Mouse (Mus musculus) heart, adult 18-20 months (tissue): ENCODE results near the gene Htt. TPM values are rescaled to one million over a fixed set of nuclear protein-coding genes. Genes with fewer than 3 reads are reported as not detected.

Experiments
- DNase-seq, 2 experiments: peaks; one replicate each; pipeline ENCODE4 v3.0.0; 2021 to 2022; ENCODE audit warnings: mixed read lengths in 1 of 2
- total RNA-seq, 2 experiments: library from RNA; stranded (reverse); gene quantifications; 2 replicates each; pipeline ENCODE4 v1.2.3; 2021

Htt gene
- total RNA-seq, 2 experiments from 2014 or later = 11.7 to 13.3 TPM

DNA sequence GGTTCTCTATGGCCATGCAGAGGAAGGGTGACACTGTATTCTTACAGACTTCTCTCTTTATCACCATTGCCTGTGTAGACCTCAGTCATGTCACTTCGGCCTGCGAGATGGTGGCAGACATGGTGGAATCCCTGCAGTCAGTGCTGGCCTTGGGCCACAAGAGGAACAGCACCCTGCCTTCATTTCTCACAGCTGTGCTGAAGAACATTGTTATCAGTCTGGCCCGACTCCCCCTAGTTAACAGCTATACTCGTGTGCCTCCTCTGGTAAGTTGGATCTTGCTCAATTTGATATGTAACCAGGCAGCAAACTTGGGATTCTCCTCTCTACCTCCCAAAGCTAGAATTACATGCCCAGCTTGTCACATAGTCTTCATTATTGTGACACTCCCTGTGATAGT is 127.7 kb downstream of the Htt start:
- no peak for DNase-seq

DNA sequence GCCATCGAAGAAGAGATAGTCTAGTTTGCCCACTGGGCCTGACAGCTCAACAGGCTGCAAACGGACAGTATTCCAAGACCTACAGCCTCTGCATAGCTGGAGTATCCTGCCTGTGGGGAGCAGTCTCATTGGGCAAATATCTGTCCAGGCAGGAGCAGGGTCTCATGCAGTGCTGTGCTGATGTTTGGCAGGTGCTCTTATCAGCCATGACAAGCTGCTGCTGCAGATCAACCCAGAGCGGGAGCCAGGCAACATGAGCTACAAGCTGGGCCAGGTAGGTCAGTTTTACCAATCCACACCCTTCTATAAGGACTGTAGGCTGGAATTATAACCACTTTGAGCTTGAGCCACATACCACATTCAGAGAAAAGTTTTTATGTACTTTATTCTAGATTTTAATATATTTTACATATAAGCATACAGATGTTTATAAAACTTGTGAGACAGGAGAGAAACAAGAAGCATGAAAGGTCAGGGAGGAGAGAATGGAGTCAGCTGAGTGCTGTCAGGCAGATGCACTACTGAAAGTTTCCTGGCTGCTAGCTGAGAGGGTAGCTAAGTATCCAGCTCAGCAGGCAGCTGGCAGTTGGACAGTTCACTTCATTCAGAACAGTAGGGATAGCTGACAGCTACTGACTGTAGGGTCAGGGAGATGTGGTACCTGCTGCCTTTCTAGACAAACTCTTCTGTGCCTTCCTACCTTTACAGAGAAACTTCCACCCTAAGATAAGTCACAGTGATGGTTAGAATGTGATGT is 135.3 kb downstream of the Htt start:
- DNase-seq = no peak

DNA sequence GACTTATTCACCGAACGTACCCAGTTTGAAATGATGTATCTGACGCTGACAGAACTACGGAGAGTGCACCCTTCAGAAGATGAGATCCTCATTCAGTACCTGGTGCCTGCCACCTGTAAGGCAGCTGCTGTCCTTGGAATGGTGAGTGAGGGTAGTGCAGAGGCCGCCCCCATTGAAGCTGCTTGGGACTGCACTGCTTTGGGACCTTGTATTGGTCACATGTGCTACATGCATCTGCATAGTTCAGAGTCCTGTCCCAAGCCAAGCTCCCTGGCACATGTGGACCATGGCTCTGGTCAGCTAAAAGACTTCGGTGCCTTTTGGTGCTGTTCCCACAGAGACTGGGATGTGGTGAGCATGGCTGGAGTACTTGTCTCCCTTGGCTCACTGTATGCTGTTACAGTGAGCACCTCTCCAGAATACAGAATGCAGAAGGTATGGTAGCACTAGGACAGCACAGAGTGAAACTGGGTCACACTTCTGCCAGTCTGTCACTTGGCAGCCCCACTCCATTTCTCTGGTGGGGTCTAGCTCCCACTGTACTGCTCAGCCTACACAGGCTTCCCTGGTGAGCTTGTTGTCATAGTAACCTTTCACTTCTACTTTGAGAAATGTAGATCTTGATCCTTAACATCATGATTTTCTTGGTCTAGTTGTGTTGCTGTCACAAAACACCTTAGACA is 138.4 kb downstream of the Htt start:
- DNase-seq = no peak

DNA sequence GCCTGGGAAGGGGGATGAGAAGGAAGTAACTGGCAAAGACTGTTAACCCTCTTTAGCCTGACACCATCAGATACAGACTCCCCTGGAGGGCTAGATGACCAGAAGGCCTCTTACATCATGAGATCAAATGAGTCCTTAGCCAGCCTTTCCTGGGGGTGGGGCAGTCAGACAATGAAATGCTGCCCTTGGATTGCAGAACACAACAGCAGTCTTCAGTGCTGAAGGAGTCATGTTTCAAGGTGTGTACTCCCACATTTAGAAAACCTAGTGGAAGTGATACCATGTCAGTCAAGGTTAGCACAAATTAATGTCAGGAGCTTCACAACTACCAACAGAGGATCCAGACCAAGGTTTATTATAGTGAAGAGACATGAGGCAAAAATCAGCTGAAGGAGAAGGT is 140.8 kb downstream of the Htt start:
- DNase-seq = no peak

DNA sequence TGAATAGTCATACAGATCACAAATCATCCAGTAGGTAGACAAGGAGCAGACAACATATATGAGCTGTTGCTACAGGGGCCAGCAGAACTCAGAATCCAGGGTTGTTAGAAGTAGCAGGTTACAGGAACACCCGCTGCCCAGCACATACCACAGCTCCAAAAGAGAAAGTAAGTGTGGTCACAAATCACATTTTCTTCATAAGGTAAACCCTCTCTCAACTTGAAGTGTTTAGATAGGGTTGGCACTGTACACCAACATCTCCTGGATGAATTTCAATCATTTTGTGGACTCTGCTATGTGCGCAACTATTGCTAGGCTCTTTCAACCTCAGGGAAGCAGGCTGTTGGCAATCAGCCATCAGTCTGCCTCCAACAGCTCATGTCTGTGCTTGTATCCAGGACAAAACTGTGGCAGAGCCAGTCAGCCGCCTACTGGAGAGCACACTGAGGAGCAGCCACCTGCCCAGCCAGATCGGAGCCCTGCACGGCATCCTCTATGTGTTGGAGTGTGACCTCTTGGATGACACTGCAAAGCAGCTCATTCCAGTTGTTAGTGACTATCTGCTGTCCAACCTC is 141.4 kb downstream of the Htt start:
- DNase-seq = peak; percentile 43 to 54

DNA sequence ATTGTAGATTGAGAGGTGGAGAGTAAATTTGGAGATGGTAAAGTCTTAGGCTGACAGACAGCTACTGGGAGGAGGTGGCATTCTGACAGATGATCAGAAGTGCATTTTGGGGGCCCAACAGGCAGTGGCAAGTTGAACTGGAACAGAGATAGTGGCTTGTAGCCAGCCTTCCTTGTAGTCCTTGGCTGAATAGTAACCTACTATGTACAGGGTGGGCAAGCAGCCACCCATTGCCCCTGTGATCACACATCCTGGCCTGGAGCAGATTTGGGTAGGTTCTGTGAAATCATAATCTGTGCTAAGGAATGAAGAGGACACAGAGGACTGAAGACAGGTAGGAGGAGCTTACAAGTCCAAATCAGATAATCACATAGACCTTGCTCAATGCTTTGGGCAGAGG is 142.9 kb downstream of the Htt start:
- DNase-seq = no peak

DNA sequence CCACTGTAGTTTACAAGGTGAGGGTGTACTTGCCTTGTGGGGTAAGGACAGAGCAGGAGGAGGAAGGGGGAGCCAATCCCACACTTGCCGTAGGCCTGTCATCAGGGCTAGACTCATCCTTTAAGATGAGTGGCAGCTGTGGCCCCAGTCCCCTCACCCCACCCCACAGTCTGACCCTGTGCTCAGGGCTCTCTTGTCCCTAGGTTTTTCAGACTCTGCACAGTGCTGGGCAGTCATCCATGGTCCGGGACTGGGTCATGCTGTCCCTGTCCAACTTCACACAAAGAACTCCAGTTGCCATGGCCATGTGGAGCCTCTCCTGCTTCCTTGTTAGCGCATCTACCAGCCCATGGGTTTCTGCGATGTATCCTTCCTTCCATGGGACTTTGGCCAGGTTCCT is 145.7 kb downstream of the Htt start:
- no peak for DNase-seq

DNA sequence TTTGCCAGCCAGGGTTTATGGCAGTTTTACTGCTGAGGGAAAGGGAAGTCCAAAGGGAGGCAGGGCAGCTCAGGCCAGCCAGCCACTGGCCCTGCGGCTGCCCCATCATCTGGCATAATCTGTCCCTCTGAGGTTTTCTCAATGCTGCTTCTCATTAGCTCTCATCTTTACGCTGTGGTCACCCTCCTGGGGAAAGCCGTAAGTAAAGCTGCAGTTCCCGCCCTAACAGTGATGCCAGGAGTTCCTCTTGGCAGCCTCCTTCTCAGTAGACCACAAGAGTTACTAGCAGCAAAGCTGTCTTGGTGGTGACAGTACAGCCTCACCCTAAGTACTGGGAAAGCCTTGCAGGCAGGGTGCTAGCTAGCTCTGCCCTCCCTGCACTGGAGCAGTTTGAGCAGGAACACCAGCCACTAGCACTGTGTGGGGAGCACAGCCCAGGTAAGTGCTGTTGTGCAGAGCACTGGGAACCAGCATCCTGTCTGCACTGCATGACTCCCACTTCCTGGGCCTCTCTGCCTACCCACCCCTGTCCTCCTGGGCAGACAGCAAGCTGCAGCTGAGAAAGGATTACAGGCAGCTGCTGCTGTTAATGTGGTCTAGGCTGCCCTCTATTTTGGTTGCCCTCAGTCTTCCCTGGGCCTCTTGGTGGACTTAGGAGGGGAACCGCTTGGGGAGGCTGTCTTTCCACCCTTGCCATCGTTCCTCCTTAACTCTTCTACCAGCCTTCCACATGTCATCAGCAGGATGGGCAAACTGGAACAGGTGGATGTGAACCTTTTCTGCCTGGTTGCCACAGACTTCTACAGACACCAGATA is 146.6 kb downstream of the Htt start, which contains the start of gene Msantd1:
TSS of gene Msantd1 (plus strand) at position 103 of the 816 bp plus-strand sequence.
- DNase-seq = no peak

DNA sequence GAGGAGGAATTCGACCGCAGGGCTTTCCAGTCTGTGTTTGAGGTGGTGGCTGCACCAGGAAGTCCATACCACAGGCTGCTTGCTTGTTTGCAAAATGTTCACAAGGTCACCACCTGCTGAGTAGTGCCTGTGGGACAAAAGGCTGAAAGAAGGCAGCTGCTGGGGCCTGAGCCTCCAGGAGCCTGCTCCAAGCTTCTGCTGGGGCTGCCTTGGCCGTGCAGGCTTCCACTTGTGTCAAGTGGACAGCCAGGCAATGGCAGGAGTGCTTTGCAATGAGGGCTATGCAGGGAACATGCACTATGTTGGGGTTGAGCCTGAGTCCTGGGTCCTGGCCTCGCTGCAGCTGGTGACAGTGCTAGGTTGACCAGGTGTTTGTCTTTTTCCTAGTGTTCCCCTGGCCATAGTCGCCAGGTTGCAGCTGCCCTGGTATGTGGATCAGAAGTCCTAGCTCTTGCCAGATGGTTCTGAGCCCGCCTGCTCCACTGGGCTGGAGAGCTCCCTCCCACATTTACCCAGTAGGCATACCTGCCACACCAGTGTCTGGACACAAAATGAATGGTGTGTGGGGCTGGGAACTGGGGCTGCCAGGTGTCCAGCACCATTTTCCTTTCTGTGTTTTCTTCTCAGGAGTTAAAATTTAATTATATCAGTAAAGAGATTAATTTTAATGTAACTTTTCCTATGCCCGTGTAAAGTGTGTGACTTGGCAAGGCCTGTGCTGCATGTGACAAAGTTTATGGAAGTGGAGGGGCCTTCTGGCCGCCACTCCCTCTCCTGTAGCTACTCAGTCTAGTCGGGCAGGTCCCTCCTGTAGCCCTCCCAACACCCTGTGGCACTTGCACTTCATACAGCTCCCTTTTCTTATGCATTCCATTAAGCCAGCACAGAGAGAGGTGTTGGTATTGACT is 147.4 kb downstream of the Htt start:
- peak in 1 of 2 experiments; percentile 18 for DNase-seq

DNA sequence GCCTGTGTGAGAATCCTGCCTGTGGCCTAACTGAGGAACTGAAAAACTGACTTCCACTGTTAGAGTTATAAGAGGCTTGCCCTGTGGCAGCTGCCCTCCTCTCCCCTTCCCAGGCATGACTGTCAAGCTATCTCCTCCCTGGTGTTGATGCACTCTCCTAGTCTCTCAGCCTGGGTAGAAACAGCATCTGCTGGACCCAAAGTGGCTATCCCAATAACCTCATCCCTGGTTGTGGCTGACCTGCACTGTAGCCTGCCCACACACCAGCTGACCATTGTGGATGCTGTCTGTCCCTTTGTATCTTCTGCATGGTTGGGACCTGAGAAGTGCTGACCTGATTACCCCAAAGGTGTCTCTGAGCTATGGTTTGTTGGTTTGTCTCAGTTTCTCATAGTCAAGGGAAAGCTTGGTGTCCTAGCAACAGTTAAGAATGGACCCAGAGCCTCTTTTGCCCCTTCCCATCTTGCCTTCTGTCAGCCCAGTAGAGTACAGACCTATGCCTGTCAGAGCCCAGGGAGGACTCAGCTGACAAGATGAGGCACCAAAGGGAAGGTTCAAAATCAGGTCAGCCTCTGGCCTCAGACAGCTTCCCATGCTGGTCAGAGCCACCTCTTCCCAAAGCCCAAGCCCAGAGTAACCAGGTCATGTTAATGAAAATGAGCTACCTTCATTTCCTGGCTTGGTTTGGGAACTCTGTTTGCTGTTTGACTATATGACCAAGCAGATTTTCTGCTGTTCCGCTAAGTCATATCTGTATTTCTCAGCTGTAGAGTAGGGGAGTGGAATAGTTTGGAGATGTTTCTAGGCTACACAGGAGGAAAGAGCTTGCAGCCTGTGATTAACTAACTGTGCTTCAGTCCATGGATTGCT is 148.3 kb downstream of the Htt start:
- no peak for DNase-seq

DNA sequence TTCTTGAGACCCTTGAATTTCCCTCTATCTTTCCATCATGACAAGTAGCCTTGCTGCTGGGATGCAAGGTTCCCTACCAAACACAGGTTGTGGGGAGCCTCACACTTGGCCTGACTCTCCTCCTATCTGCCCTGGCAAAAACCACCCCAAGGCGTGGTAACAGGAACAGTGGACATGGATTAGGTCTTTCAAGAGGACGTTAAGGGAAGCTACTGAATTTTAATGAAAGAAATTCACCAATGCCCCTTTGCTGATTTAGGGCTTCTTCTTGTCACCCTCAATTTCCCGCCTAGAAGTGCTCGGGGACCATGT is 148.9 kb downstream of the Htt start:
- DNase-seq = no peak

DNA sequence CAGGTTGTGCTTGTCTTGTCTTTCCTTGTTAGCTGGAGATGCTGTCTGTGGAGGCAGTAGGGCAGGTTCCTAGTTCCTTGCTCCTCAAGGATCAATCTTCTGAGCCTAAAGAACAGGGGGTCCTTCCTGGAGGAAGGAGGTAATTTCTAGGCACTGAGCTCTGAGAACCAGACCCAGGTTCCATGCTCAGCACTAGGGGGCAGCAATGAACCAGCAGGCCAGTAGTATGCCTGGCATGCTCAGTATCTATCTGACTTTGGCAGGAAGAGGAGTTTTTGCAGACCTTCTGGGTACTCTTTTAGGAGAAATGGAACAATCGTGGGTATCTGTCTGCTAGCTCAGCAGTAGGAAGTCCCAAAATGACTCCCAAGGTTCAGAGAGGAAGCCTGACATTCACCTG is 154.3 kb downstream of the Htt start:
- DNase-seq = peak; percentile 78 to 85

DNA sequence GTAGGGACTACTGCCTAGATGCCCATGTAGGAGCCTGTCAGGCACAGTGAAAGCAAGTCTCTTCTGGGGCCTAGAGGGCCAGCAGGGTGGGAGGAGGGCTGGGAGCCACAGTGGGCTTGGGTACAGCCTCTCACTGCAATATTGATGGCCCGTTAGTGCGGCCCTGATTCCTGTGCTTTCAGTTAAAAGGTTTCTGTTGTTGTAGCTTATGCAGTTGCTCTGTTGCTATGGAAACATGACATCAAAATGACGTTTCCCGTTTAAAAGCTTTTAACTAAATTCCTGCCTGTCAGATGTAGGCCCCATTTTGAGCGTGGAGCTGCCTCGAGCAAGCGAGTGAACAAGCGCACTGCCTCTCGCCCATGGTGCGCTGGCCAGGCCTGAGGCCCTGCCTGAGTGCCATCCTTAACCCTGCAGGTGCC is 155.7 kb downstream of the Htt start:
- DNase-seq = no peak

DNA sequence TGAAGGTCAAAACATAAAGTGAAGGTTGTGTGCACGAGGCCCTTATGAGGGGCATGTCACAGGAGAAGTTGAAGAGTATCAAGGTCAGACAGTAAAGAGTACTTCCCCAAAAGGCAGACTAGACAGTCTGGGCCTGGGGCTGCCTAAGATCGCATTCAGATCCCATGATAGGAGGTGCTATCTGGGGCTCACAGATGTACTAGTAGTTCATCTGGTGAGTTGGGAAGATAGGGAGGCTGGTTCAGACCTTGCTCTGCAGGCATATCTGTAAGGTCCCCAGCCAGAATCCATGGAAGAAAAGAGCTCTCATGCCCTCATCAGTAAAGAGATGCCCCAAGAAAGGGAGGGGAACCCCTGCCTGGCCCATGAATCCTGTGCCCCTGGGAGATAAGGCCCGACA is 157.2 kb downstream of the Htt start:
- no peak for DNase-seq

DNA sequence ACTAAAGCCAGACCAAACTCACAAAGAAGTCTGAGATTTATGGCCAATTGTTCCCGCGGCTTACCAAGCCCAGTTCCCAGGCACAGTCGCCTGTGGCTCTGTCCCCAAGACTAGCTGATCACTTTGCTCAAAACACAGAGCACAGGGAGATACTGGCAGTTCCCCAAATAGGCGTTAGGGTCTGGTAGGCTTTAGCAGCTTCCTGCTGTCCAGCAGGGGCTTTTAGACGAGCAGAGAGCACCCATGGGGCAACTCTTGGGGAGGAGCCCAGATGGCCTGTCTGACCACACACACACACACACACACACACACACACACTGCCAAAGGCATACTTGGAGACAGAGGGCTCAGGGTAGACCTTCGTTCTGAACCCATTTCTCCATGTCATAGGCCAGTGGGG is 161.0 kb downstream of the Htt start:
- no peak for DNase-seq

DNA sequence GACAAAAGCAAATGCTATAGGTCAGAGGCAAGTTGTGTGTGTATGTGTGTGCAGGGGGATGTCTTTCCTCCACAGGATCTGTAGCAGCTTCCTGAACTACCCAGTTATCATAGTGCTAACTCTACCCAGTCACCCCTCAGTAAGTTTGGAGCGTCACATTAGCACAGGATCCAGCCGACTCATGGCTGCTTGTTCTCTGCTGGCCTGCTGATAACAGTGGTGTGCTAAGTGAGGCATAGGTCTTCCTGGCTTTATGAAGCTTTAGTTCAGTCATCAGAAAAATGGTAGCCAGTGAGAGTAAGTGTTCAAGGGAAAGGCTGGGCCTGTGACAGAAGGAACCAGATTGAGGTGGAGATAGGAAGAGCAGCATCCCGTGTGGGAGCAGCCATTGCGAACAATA is 162.4 kb downstream of the Htt start:
- DNase-seq = no peak

DNA sequence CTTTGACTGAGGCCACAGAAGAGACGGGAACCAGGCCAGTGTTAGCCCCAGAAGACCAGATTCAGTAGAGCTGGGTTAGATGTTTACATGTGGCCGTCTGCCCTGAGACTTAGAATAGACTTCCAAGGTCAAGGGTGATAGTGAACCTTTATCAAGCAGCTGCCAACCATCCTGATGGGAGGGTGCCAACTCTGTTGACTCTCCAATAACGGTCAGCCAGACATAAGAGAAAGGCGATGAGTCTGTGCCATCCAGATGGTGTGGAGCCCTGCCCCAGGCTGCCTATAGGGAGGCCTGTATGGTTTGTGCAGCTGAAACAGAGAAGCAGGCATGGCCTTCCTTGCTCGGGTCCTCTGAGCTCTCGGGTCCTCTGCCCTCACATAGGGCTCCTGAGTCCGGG is 163.0 kb downstream of the Htt start:
- DNase-seq = peak in 1 of 2 experiments; percentile 28

DNA sequence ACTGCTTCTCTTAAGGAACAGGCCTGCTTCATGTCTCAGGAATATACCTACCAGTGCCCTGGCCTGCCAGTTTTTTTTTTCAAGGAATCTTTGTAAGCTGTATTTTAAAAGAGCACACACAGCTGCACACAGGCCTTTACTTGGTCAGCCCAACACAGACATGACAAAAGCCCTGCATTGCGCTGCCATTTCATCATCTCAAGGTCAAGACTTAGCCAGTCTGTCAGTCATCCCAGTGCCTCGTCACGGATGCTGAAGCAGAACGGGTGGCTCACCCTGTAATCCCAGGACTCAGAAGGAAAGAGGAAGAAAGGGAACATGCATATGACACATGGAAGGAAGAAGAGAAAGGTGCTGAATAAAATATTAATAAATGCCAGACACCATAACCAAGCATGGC is 166.1 kb downstream of the Htt start:
- no peak for DNase-seq

DNA sequence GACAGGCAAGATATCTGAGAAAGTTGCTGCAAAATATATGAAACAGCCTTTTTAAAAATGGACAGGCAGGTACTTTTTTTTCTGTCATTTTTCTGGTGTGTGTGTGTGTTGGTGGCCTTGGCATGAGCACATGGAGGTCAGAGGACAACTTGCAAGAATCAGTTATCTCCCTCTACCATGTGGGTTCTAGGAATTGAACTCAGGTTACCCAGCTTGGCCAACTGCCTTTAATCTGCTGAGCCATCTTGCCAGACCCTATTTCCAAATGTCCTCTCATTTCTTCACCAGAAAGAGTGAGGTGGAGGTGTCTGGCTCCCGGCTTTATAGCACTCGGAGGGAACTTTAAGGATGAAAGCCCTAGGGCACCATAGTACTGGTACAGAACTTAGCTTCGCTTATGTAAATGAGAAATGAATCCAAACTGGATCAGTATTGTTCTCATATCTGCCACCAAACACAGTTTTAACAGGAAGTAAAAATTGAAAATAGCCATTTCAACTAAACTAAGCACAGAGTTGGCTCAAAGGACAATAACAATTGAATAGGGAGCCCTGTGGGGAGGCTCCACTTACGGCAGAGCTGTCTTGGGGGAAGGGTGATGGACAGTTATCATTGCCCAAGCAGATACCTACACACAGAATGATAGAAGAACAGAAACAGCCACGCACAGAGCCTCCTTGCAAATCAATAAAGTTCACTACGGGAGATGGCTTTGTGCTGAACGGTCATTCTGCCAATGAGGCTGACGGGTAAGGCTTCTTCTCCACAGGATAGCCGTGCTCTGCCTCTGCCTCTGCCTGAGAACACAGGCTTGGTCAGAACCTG is 168.8 kb downstream of the Htt start:
- no peak for DNase-seq

DNA sequence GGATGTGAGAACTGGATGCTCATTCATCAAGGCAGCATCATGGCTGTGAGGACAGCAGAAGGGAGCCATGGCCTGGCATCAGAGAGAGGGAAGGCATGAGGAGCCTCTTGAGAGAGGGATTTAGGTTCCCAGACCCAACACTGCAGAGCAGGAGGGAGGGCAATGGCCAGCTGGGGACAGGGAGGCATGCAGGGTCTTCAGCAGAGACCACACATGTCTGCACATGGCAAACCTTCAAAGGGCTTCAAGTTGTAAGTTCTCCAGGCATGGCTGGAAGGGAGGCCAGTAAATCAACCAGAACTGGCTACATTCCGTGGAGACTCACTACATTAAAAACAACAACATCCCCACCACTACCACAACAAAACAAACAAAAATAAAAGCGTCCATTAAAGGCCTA is 169.6 kb downstream of the Htt start:
- no peak for DNase-seq
